Mouse (Mus musculus): ENCODE data around the gene Cdc7. TPM values are rescaled to one million over a fixed set of nuclear protein-coding genes. Genes with fewer than 3 reads are reported as not detected.

The Cdc7 gene
- total and polyA plus RNA-seq, 2 experiments: 0.26 to 0.28 TPM

GRCm38 (mm10) chr5:106946342-106946741 lies 17.8 kb upstream of the Cdc7 start:
- H3K36me3 ChIP-seq (ENCODE audit: control insufficient read depth, insufficient read depth, low read length): no peaks in the 10 kb centered on the region
- no peaks in the 10 kb centered on the region for H3K27me3 ChIP-seq (ENCODE audit: control insufficient read depth, insufficient read depth, low read length)
- H3K27ac ChIP-seq (replicated peaks; ENCODE audit: insufficient read depth, low read depth, low read length): no peak overlapping the region
- DNase-seq (ENCODE audit: extremely low read depth, low read depth, low spot score): no peak
- no peaks in the 10 kb centered on the region for H3K79me2 ChIP-seq (ENCODE audit: control insufficient read depth, insufficient read depth, low read length)
- WGBS: 73% methylated on average over 4 of the region's 4 CpGs
- TF ChIP-seq CTCF (IDR thresholded peaks at IDR 0.05; ENCODE audit: low read depth, low read length): no peak
- H3K4me3 ChIP-seq (ENCODE audit: insufficient read depth, low read depth, low read length): no peak overlapping the region
- no peak overlapping the region for H3K9ac ChIP-seq (ENCODE audit: low read depth, low read length)
- no peaks in the 10 kb centered on the region for H3K4me1 ChIP-seq (ENCODE audit: control insufficient read depth, insufficient read depth, low read length)

GRCm38 (mm10) chr5:106948683-106949082 lies 15.4 kb upstream of the Cdc7 start:
- Histone ChIP-seq H3K79me2 (ENCODE audit: control insufficient read depth, insufficient read depth, low read length) (no peaks in the 10 kb centered on the region), H3K9ac (ENCODE audit: low read depth, low read length) (no peak overlapping the region), H3K4me3 (ENCODE audit: insufficient read depth, low read depth, low read length) (no peak overlapping the region), H3K27ac (replicated peaks; ENCODE audit: insufficient read depth, low read depth, low read length) (no peak overlapping the region), H3K36me3 (ENCODE audit: control insufficient read depth, insufficient read depth, low read length) (no peaks in the 10 kb centered on the region), H3K27me3 (ENCODE audit: control insufficient read depth, insufficient read depth, low read length) (no peaks in the 10 kb centered on the region), H3K4me1 (ENCODE audit: control insufficient read depth, insufficient read depth, low read length) (no peaks in the 10 kb centered on the region)
- TF ChIP-seq CTCF (IDR thresholded peaks at IDR 0.05; ENCODE audit: low read depth, low read length): no peak
- TF ChIP-seq POLR2A (IDR thresholded peaks at IDR 0.05; ENCODE audit: extremely low read depth, insufficient read depth, low read length): no peak
- DNase-seq (ENCODE audit: extremely low read depth, low read depth, low spot score): no peak
- WGBS: 84% methylated on average over 6 of the region's 6 CpGs

GRCm38 (mm10) chr5:106956467-106956866 lies 7.7 kb upstream of the Cdc7 start:
- Histone ChIP-seq H3K27me3 (ENCODE audit: control insufficient read depth, insufficient read depth, low read length) (no peaks in the 10 kb centered on the region), H3K27ac (replicated peaks; ENCODE audit: insufficient read depth, low read depth, low read length) (no peak overlapping the region), H3K79me2 (ENCODE audit: control insufficient read depth, insufficient read depth, low read length) (no peaks in the 10 kb centered on the region), H3K9ac (ENCODE audit: low read depth, low read length) (no peak overlapping the region), H3K4me1 (ENCODE audit: control insufficient read depth, insufficient read depth, low read length) (no peaks in the 10 kb centered on the region), H3K36me3 (ENCODE audit: control insufficient read depth, insufficient read depth, low read length) (no peaks in the 10 kb centered on the region), H3K4me3 (ENCODE audit: insufficient read depth, low read depth, low read length) (no peak overlapping the region)
- TF ChIP-seq CTCF (IDR thresholded peaks at IDR 0.05; ENCODE audit: low read depth, low read length) (no peak), POLR2A (IDR thresholded peaks at IDR 0.05; ENCODE audit: extremely low read depth, insufficient read depth, low read length) (no peak)
- peak; percentile 38 for DNase-seq (ENCODE audit: extremely low read depth, low read depth, low spot score)
- WGBS: 75% methylated on average over 3 of the region's 3 CpGs

GRCm38 (mm10) chr5:106959031-106959430 lies 5.1 kb upstream of the Cdc7 start:
- Histone ChIP-seq H3K9ac (ENCODE audit: low read depth, low read length) (no peak overlapping the region), H3K27ac (replicated peaks; ENCODE audit: insufficient read depth, low read depth, low read length) (no peak overlapping the region), H3K27me3 (ENCODE audit: control insufficient read depth, insufficient read depth, low read length) (no peaks in the 10 kb centered on the region), H3K79me2 (ENCODE audit: control insufficient read depth, insufficient read depth, low read length) (no peaks in the 10 kb centered on the region), H3K4me1 (ENCODE audit: control insufficient read depth, insufficient read depth, low read length) (no peaks in the 10 kb centered on the region), H3K4me3 (ENCODE audit: insufficient read depth, low read depth, low read length) (no peak overlapping the region), H3K36me3 (ENCODE audit: control insufficient read depth, insufficient read depth, low read length) (no peaks in the 10 kb centered on the region)
- peak; percentile 40 for DNase-seq (ENCODE audit: extremely low read depth, low read depth, low spot score)
- TF ChIP-seq CTCF (IDR thresholded peaks at IDR 0.05; ENCODE audit: low read depth, low read length): no peak
- TF ChIP-seq POLR2A (IDR thresholded peaks at IDR 0.05; ENCODE audit: extremely low read depth, insufficient read depth, low read length): no peak
- WGBS: 70% methylated on average over 3 of the region's 3 CpGs

GRCm38 (mm10) chr5:106960451-106960850 lies 3.7 kb upstream of the Cdc7 start:
- Histone ChIP-seq H3K36me3 (ENCODE audit: control insufficient read depth, insufficient read depth, low read length) (no peaks in the 10 kb centered on the region), H3K79me2 (ENCODE audit: control insufficient read depth, insufficient read depth, low read length) (no peaks in the 10 kb centered on the region), H3K27me3 (ENCODE audit: control insufficient read depth, insufficient read depth, low read length) (no peaks in the 10 kb centered on the region), H3K27ac (replicated peaks; ENCODE audit: insufficient read depth, low read depth, low read length) (no peak overlapping the region), H3K4me3 (ENCODE audit: insufficient read depth, low read depth, low read length) (no peak overlapping the region), H3K9ac (ENCODE audit: low read depth, low read length) (no peak overlapping the region), H3K4me1 (ENCODE audit: control insufficient read depth, insufficient read depth, low read length) (0 out of 2 replicates have a peak, but pooled peaks cover 3% of the 10 kb centered on the region)
- TF ChIP-seq CTCF (IDR thresholded peaks at IDR 0.05; ENCODE audit: low read depth, low read length) (no peak), POLR2A (IDR thresholded peaks at IDR 0.05; ENCODE audit: extremely low read depth, insufficient read depth, low read length) (no peak)
- no peak for DNase-seq (ENCODE audit: extremely low read depth, low read depth, low spot score)
- 96% methylated on average over 2 of the region's 2 CpGs for WGBS

GRCm38 (mm10) chr5:106964513-106965014 lies 442 bp downstream of the Cdc7 start:
- no peaks in the 10 kb centered on the region for H3K36me3 ChIP-seq (ENCODE audit: control insufficient read depth, insufficient read depth, low read length)
- TF ChIP-seq CTCF (IDR thresholded peaks at IDR 0.05; ENCODE audit: low read depth, low read length) (no peak), POLR2A (IDR thresholded peaks at IDR 0.05; ENCODE audit: extremely low read depth, insufficient read depth, low read length) (no peak)
- H3K9ac ChIP-seq (ENCODE audit: low read depth, low read length): peak overlapping the region; percentile 24
- H3K4me1 ChIP-seq (ENCODE audit: control insufficient read depth, insufficient read depth, low read length): 0 out of 2 replicates have a peak, but pooled peaks cover 3% of the 10 kb centered on the region
- no peak overlapping the region for H3K27ac ChIP-seq (replicated peaks; ENCODE audit: insufficient read depth, low read depth, low read length)
- H3K79me2 ChIP-seq (ENCODE audit: control insufficient read depth, insufficient read depth, low read length): no peaks in the 10 kb centered on the region
- DNase-seq (ENCODE audit: extremely low read depth, low read depth, low spot score): peak; percentile 46
- no peaks in the 10 kb centered on the region for H3K27me3 ChIP-seq (ENCODE audit: control insufficient read depth, insufficient read depth, low read length)
- peak overlapping the region; percentile 71 for H3K4me3 ChIP-seq (ENCODE audit: insufficient read depth, low read depth, low read length)
- WGBS: 1% methylated on average over 41 of the region's 41 CpGs

Measured in liver, adult 2 months (tissue).